Mouse (Mus musculus) embryonic facial prominence, embryonic 13.5 days (tissue): ENCODE results near the gene Tm9sf1. TPM values are rescaled to one million over a fixed set of nuclear protein-coding genes. Genes with fewer than 3 reads are reported as not detected.

Source experiments
- polyA plus RNA-seq: library from polyadenylated mRNA; unstranded; fragments of >200 nt; fragmentation: Nextera tagmentation; extraction: Ambion mirVana; gene quantifications from 2 replicates; pipeline ENCODE4 v1.2.1, GENCODE M21; 2015

Tm9sf1 gene
- polyA plus RNA-seq, 1 experiment from 2014 or later: 106 TPM

Other genes with a start within 250 kb of the Tm9sf1 start
- 98.6 and 103 TPM in 2 replicates for gene Dhrs4, start 165.0 kb downstream of the Tm9sf1 start, polyA plus RNA-seq
- 3.9 and 4.3 TPM in 2 replicates for gene Carmil3, start 153.2 kb downstream of the Tm9sf1 start, polyA plus RNA-seq
- 0.60 and 0.83 TPM in 2 replicates for gene Cpne6, start 133.4 kb downstream of the Tm9sf1 start, polyA plus RNA-seq
- not detected in 2 replicates for gene Nrl, start 118.8 kb downstream of the Tm9sf1 start, polyA plus RNA-seq
- 35.0 and 38.4 TPM in 2 replicates for gene Pck2, start 103.5 kb downstream of the Tm9sf1 start, polyA plus RNA-seq
- gene Dcaf11, start 83.8 kb downstream of the Tm9sf1 start, polyA plus RNA-seq: 57.3 and 66.5 TPM in 2 replicates
- gene A730061H03Rik, start 83.4 kb downstream of the Tm9sf1 start, polyA plus RNA-seq: 0.74 and 0.87 TPM in 2 replicates
- gene Fitm1, start 68.2 kb downstream of the Tm9sf1 start, polyA plus RNA-seq: 4.1 and 5.3 TPM in 2 replicates
- gene Psme1, start 65.7 kb downstream of the Tm9sf1 start, polyA plus RNA-seq: 141 and 152 TPM in 2 replicates
- gene Emc9, start 58.5 kb downstream of the Tm9sf1 start, polyA plus RNA-seq: 4.7 and 4.8 TPM in 2 replicates
- 233 and 267 TPM in 2 replicates for gene Psme2, start 52.7 kb downstream of the Tm9sf1 start, polyA plus RNA-seq
- 17.6 and 21.7 TPM in 2 replicates for gene Rnf31, start 52.1 kb downstream of the Tm9sf1 start, polyA plus RNA-seq
- 10.5 and 12.3 TPM in 2 replicates for gene Irf9, start 40.2 kb downstream of the Tm9sf1 start, polyA plus RNA-seq
- gene Rec8, start 25.8 kb downstream of the Tm9sf1 start, polyA plus RNA-seq: 2.0 and 2.8 TPM in 2 replicates
- gene Ipo4, start 7.8 kb downstream of the Tm9sf1 start, polyA plus RNA-seq: 95.1 and 111 TPM in 2 replicates
- gene Gm49378, start 5.9 kb downstream of the Tm9sf1 start, polyA plus RNA-seq: 1.7 and 1.8 TPM in 2 replicates
- 1.0 and 1.3 TPM in 2 replicates for gene Tssk4, start 6.4 kb upstream of the Tm9sf1 start, polyA plus RNA-seq
- gene Mdp1, start 16.7 kb upstream of the Tm9sf1 start, polyA plus RNA-seq: 66.1 and 70.6 TPM in 2 replicates
- gene Gmpr2, start 28.1 kb upstream of the Tm9sf1 start, polyA plus RNA-seq: 75.2 and 83.5 TPM in 2 replicates
- 665 and 670 TPM in 2 replicates for gene Nedd8, start 28.3 kb upstream of the Tm9sf1 start, polyA plus RNA-seq
- 38.7 and 46.6 TPM in 2 replicates for gene Tinf2, start 38.0 kb upstream of the Tm9sf1 start, polyA plus RNA-seq
- 4.5 and 4.7 TPM in 2 replicates for gene Tgm1, start 70.1 kb upstream of the Tm9sf1 start, polyA plus RNA-seq
- gene Rabggta, start 78.5 kb upstream of the Tm9sf1 start, polyA plus RNA-seq: 27.6 and 32.2 TPM in 2 replicates
- 84.5 and 102 TPM in 2 replicates for gene Dhrs1, start 101.9 kb upstream of the Tm9sf1 start, polyA plus RNA-seq
- 35.5 and 47.6 TPM in 2 replicates for gene Nop9, start 101.9 kb upstream of the Tm9sf1 start, polyA plus RNA-seq
- gene Cideb, start 114.7 kb upstream of the Tm9sf1 start, polyA plus RNA-seq: 0.18 and 1.2 TPM in 2 replicates
- 0.51 and 0.56 TPM in 2 replicates for gene Ltb4r2, start 117.6 kb upstream of the Tm9sf1 start, polyA plus RNA-seq
- gene Ltb4r1, start 122.2 kb upstream of the Tm9sf1 start, polyA plus RNA-seq: 0.58 and 1.1 TPM in 2 replicates
- 20.2 and 21.6 TPM in 2 replicates for gene Adcy4, start 140.3 kb upstream of the Tm9sf1 start, polyA plus RNA-seq
- gene Ripk3, start 145.1 kb upstream of the Tm9sf1 start, polyA plus RNA-seq: 41.1 and 44.4 TPM in 2 replicates
- 156 and 160 TPM in 2 replicates for gene Nfatc4, start 179.3 kb upstream of the Tm9sf1 start, polyA plus RNA-seq
- gene Nynrin, start 210.2 kb upstream of the Tm9sf1 start, polyA plus RNA-seq: 27.8 and 28.1 TPM in 2 replicates
- gene Cbln3, start 240.6 kb upstream of the Tm9sf1 start, polyA plus RNA-seq: 0.28 and 0.30 TPM in 2 replicates
- 21.0 and 22.0 TPM in 2 replicates for gene Khnyn, start 241.1 kb upstream of the Tm9sf1 start, polyA plus RNA-seq